Mouse (Mus musculus): ENCODE results near the gene Slc35f3.
A peak's percentile ranks its signal among the peaks of the same experiment; 100 is the strongest.

The Slc35f3 gene

DNA sequence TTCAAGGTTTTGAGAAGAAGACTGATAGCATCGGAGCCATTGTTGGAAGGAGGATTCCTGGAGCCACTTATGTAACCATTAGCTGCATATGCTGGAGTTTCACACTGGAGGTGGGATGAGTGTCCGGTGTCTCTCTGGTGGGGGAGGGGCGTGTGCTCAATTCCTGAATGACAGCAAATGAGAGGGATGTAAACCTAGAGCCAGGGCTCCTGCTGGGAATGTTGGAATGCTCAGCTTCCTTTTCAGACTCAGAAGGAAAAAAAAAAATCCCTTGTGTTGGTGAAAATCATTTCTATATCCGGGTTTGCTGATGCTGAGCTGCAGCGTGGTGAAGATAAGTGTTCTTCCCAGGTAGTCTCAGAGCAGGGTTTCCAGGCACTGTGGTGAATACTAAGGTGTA, 29.4 kb downstream of the Slc35f3 start:
- peak; percentile 38 for DNase-seq (ENCODE audit: low read depth, low spot score)

DNA sequence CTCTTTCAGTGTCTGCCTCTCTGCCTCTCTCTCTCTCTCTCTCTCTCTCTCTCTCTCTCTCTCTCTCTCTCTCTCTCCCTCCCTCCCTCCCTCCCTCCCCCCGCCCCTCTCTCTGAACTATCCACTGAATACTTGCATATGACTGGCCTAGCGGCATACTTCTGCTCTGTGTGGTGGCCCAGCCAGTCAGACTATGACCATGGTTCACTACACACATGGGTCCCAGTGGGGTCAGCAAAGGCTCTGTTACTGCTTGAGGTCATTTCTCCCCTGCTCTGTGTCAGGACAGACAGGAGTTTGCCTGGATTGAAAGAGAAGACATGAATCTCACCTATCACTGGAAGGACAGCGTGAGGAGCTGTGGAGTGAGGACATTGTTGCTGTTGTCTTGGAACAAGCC, 40.5 kb downstream of the Slc35f3 start:
- no peak for DNase-seq (ENCODE audit: low read depth, low spot score)

GRCm38 (mm10) chr8:126339357-126339756, 41.0 kb downstream of the Slc35f3 start:
- no peak for DNase-seq (ENCODE audit: low read depth, low spot score)

GRCm38 (mm10) chr8:126341200-126341599, 42.8 kb downstream of the Slc35f3 start:
- DNase-seq (ENCODE audit: low read depth, low spot score) = no peak

DNA sequence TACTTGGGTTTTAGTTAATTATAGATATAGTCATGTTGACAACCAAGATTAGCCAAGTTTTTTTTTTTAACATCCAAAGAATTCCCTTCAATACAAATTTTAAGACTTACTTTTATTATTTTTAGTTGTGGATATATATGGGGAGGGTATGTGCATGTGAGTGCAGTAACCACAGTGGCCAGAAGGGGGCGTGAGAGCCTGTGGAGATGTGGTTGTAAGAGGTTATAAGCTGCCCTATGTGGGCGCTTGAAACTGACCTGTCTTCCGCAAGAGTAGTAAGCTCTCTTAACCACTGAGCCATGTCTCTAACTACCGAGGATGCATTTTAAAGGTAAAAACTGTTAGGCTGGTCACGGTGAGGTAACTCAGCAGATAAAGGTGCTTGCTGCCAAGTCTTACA, 45.1 kb downstream of the Slc35f3 start:
- peak; percentile 43 for DNase-seq (ENCODE audit: low read depth, low spot score)

DNA sequence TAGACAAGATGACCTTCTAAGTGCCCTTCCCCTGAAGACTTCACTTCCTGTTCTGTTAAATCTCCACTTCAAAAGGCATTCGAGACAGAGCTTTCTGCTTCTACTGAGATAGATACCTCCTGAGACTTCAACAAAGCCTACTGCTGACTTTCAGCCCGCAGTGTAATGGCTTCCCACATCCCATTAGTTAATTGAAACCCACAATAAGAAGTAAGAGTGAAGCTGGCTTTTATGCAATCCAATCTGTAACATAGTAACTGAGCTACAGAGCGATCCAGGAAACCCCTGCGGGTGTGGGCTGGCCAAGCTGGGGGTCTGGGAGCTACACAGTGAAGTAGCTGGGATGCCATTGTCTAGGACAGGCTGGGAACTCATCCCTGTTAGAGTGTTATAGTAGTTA, 46.7 kb downstream of the Slc35f3 start:
- DNase-seq (ENCODE audit: low read depth, low spot score) = peak; percentile 85

DNA sequence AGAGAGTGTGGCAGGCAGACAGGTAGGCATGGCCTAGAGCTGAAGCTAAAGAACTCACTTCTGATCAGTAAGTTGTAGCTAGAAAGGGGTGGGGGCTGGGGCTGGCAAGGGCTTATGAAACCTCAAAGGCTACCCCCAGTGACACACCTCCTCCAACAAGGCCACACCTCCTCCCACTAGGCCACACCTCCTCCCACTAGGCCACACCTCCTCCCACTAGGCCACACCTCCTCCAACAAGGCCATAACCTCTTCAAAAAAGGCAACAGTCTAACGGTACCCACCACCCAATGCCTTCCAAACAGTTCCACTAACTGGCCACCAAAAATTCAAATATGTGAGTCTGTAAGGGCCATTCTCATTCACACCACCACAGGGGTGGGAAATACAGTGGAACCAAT, 54.9 kb downstream of the Slc35f3 start:
- peak; percentile 28 for DNase-seq (ENCODE audit: low read depth, low spot score)

GRCm38 (mm10) chr8:126357946-126358345, 59.6 kb downstream of the Slc35f3 start:
- peak; percentile 89 for DNase-seq (ENCODE audit: low read depth, low spot score)

- no peak for DNase-seq (ENCODE audit: low read depth, low spot score)
These were observed 60.9 kb downstream of the Slc35f3 start for GRCm38 (mm10) chr8:126359296-126359695.

- no peak for DNase-seq (ENCODE audit: low read depth, low spot score)
These were observed 61.7 kb downstream of the Slc35f3 start for GRCm38 (mm10) chr8:126360106-126360505.

- no peak for DNase-seq (ENCODE audit: low read depth, low spot score)
These were observed 62.3 kb downstream of the Slc35f3 start for GRCm38 (mm10) chr8:126360701-126361100.

DNA sequence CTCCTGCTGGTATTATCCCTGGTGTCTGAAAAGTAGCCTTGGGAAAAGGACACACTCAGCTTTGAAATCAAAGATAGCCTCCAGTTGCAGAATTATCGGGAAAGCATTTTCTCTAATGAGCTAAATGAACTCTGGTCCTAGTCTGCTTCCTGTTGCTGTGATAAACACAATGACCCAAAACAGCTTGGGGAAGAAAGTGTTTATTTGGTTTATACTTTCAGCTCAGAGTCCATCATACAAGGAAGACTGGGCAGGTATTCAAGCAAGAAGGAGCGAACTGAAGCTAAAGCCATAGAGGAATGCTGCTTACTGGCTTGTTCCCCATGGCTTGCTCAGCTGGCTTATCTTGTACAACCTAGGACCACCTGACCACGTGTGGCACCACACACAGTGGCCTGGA, 67.9 kb downstream of the Slc35f3 start:
- DNase-seq (ENCODE audit: low read depth, low spot score) = no peak

GRCm38 (mm10) chr8:126368349-126369054, 70.1 kb downstream of the Slc35f3 start:
- DNase-seq (ENCODE audit: low read depth, low spot score) = no peak

DNA sequence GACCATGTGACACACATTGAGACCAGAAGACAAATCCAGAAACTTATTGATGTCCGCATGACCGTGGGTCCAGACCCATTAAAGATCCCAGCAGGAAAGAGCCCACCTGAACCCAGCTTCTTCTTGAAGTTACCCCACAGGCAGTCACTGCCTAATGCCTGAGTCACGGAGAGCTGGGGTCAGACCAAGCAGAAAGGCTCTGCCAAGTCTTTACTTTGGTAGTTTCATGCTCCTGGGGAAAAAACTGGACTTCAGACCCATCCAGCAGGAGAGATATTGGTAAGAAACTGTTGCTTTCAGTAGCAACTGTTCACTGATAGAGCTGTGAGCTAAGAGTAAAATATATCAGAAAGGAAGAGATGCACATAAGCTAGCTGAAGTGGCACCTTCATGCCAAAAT, 73.5 kb downstream of the Slc35f3 start:
- no peak for DNase-seq (ENCODE audit: low read depth, low spot score)

GRCm38 (mm10) chr8:126379580-126379979, 81.2 kb downstream of the Slc35f3 start:
- DNase-seq (ENCODE audit: low read depth, low spot score) = no peak

DNA sequence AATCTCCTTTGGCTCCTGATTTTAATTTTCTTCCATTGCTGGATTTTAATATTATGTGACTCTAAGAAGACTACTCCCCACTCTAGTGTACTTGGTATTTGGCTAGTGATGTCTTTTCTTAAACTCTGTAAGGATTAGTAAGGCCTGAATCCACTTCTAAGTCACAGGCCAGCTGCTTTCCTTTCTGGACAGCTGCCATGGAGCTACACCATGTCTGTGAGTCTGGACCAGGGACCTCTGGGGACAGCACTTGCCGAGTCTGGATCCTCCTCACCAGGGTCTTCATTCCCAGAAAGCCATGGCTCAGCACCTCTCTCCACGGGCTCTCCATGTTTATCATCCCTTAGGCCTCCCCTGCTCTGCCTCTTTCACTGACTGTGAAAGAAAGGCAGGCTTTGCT, 81.8 kb downstream of the Slc35f3 start:
- no peak for DNase-seq (ENCODE audit: low read depth, low spot score)

- no peak for DNase-seq (ENCODE audit: low read depth, low spot score)
These were observed 82.9 kb downstream of the Slc35f3 start for GRCm38 (mm10) chr8:126381299-126381698.

DNA sequence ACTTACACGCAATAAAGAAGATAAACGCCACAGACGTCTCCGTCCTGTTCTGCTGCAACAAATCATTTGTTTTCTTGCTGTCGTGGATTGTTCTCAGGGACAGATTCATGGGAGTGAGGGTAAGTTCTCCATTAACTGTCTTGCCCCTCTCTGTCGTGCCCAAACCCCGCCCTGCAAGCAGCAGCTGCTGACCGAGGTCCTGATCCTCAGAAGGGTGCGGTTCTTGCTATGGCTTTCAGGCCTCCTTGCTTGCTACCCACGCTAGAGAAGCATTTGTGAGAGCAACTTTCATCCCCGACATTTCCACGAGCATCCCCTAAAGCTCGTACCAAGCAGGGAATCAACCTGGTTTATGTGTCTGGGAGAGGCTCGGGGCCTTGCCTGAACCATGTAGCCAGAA, 83.9 kb downstream of the Slc35f3 start:
- peak; percentile 55 for DNase-seq (ENCODE audit: low read depth, low spot score)

- peak; percentile 76 for DNase-seq (ENCODE audit: low read depth, low spot score)
These were observed 84.4 kb downstream of the Slc35f3 start for GRCm38 (mm10) chr8:126382749-126383148.

DNA sequence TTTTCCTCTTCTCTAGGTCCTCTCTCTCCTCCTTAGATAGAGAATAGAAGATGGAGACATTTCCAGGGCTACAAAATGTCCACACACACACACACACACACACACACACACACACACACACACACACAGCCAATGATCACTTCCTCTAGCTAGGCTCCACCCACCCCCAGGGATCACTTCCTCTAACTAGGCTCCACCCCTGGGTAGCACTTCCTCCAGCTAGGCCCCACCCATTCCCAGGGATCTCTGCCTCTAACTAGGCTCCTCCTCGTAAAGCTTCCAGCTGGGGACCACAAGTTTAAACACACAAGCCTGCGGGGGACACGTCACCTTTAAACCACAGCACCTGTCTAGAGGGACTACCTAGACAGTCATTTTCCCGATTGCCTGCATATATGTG, 89.2 kb downstream of the Slc35f3 start:
- DNase-seq (ENCODE audit: low read depth, low spot score) = peak; percentile 53

DNA sequence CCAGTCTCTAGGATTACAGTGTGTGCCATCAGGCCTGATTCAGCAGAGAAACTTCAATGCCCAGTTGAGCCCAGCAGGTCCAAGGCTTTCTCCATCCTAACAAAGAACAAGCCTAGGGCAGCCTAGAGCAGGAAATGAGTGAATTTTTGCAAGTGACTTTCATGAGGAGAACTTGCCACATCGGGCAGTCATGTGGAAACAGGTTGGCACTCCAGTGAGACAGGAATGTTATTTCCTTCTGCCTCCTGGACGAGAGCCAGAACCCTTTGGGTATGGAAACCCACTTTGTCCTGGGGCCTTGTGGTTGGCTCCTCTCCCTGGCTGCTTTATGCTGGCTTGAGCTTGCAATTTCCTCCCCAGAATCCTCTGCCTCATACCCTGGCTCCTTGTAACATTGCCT, 93.2 kb downstream of the Slc35f3 start:
- DNase-seq (ENCODE audit: low read depth, low spot score) = no peak

GRCm38 (mm10) chr8:126395386-126395785, 97.0 kb downstream of the Slc35f3 start:
- DNase-seq (ENCODE audit: low read depth, low spot score) = no peak

DNA sequence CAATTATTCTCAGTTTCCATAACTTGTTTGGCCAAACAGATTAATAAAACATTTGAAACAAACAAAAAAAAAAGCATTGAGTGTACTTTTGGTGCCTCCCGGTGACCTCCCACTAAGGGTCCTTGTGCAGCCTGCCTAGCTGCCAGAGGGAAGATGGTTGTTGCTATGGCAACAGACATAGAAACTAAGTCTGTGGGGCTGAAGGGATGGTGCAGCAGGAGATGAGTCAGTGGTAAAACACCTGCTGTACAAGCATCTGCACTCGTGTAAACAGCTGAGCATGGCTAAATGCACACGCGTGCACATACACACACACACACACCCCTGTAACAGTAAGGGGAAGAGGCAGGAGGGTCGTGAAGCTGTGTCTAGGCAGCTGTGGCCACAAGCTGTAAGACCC, 97.6 kb downstream of the Slc35f3 start:
- peak; percentile 18 for DNase-seq (ENCODE audit: low read depth, low spot score)

DNA sequence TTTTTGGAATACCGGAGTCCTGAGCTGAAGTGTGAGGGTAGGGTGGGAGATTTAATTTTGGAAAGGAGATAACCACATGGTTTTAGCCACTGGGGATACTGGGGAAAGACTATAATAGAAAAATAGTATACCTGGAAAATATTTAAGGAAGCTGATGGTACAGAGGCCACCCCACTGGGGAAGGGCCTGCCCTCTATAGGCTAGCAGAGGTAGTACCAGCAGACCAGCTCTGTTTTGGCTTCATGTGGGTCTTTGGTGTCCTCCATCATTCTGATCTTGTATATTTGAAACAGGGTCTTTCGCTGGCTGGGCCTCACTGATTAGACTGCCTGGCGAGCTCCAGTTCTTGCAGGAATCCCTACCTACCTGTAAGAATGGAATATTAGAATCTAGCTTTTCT, 100.0 kb downstream of the Slc35f3 start:
- no peak for DNase-seq (ENCODE audit: low read depth, low spot score)

Data from ES-CJ7 (cell line).